Mouse (Mus musculus): Measurements from ENCODE around the gene Prkcz.

DNA sequence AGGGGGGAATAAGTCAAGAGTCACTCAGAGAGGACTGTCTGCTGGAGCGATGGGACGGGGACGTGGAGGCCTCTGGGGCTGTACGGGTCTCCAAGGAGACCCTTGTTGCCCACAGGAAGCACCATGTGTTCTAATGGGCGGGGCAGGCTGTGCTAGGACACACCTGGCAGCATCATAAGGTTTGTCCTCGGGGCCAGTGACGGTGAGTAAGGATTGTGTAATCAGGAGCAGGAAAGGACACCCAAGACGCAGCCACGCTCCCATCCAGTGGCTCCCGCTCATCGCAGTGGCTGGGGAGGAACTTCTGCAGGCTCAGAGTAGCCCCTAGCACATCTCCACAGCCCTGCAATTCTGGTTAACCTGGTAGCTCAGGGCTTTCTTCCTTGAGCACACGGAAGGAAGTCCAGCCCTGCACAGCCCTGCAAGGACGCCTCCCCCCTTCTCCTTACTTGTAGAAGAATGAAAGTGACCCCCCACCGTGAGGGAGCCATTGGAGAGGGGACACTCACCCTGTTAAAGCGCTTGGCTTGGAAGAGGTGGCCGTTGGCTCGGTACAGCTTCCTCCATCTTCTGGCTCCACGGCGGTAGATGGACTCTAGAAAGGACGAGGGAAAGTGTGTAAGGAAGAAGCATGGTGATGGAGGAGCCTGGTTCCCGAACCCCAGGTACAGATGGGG is 60.6 kb downstream of the Prkcz start:
- TF ChIP-seq CTCF (conservative IDR thresholded peaks at IDR 0.05; ENCODE audit: low read length), result no peak
- no peak for TF ChIP-seq NANOG (IDR thresholded peaks at IDR 0.05; ENCODE audit: borderline replicate concordance, low read length)
- no peak for TF ChIP-seq POU5F1 (IDR thresholded peaks at IDR 0.05; ENCODE audit: borderline replicate concordance, low read length)

Measured in E14TG2a.4 (cell line).